In the genomic region with DNA sequence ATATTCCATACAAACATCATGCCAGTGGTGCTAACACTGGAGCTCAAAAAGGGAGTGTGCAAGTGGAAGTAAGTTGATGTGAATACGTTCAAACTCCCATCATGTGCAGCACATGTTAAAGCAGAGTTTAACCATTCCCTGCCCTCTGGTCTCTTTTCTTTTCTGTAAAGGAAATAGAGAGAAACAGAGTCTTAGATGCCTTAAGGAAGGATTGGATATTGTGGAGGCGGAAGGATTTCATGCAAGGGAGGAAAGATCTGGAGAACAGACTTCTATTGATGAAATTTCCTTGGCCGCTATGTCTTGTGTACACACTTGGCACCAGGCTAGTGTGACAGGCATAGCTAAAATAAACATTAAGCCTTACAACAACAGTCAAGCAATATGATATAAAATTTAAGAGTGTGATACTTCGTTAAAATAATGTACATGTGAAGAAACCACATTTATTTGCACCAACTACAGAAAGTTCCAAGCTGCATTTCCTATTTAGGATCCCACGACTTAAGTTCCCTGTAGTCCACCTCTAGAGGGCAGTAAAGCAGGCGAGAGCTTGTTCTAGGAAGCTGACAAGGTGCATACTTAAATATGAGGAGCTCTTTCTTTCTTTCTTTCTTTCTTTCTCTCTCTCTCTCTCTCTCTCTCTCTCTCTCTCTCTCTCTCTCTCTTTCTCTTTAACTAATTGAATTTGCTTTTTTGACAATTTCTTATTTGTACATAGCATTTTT, we compare ENCODE assay signal across 8 mouse cellular contexts.
DNase-seq lines count a peak whose midpoint lies in the region; ATAC-seq lines count a peak whose summit lies in the region.

No protein-coding gene starts in this region.

- peak; percentile 67 for DNase-seq in embryo, embryonic 10 days (ENCODE audit: low spot score)
- DNase-seq in embryo, embryonic 9.5 days (ENCODE audit: extremely low spot score) = no peak
- peak; percentile 16 for DNase-seq in lung, postnatal 10 days
- DNase-seq in lung, postnatal 25 days (ENCODE audit: low spot score) = no peak
- DNase-seq in embryo, embryonic 10.5 days (ENCODE audit: low spot score) = peak; percentile 74
- DNase-seq in retina, adult 2 months (ENCODE audit: low read depth, low spot score) = peak; percentile 6
- no peak for DNase-seq in heart, adult 18-20 months

- ATAC-seq in cerebellum, adult (ENCODE audit: insufficient number of reproducible peaks, low FRiP score, low TSS enrichment) = no peak

Comparison
In these comparisons a context has a peak if more than half of its experiments do, and no peak if none do; other contexts are left out.
1. DNase-seq: peak in embryo, embryonic 10 days (single experiment), lung, postnatal 10 days (single experiment), embryo, embryonic 10.5 days (single experiment) and retina, adult 2 months (single experiment); none in embryo, embryonic 9.5 days (single experiment), lung, postnatal 25 days (single experiment) and heart, adult 18-20 months (0 of 2).